Mouse (Mus musculus) thymus, adult 2 months (tissue): ENCODE results near the gene Ppcdc. TPM values are rescaled to one million over a fixed set of nuclear protein-coding genes. Genes with fewer than 3 reads are reported as not detected.

ENCODE experiments used
- DNase-seq: peaks from one replicate; pipeline ENCODE4 v3.0.0; 2021
- H3K27ac ChIP-seq: fragments of 200-500 bp; 2 replicates; pipeline ENCODE4 v1.5.1; 2012; ENCODE audit warnings: low read length, control low read depth; ENCODE audit not compliant: control insufficient read depth, insufficient read depth
- H3K27me3 ChIP-seq: fragments of 200-500 bp; 2 replicates; pipeline ENCODE4 v1.6.1; 2012; ENCODE audit warnings: mild to moderate bottlenecking, low read length, moderate library complexity, mixed read lengths; ENCODE audit not compliant: control insufficient read depth, insufficient read depth
- H3K36me3 ChIP-seq: fragments of 200-500 bp; 2 replicates; pipeline ENCODE4 v1.6.1; 2012; ENCODE audit warnings: mild to moderate bottlenecking, low read length, moderate library complexity; ENCODE audit not compliant: control insufficient read depth, insufficient read depth
- H3K4me1 ChIP-seq: fragments of 200-500 bp; replicated peaks from 2 replicates; pipeline ENCODE4 v1.6.1; 2012; ENCODE audit warnings: low read length; ENCODE audit not compliant: control insufficient read depth, insufficient read depth
- H3K4me3 ChIP-seq: fragments of 200-500 bp; 2 replicates; pipeline ENCODE4 v1.5.1; 2012; ENCODE audit warnings: mild to moderate bottlenecking, low read length, control low read depth, moderate library complexity; ENCODE audit not compliant: control insufficient read depth, insufficient read depth
- CTCF ChIP-seq: fragments of 200-500 bp; IDR thresholded peaks from 2 replicates; pipeline ENCODE4 v1.5.1; 2012; ENCODE audit warnings: mild to moderate bottlenecking, control low read depth, low read length, moderate library complexity, borderline replicate concordance; ENCODE audit not compliant: control insufficient read depth, poor library complexity, insufficient read depth; ENCODE audit errors: extremely low read depth
- POLR2A ChIP-seq: fragments of 200-500 bp; IDR thresholded peaks from 2 replicates; pipeline ENCODE4 v1.6.1; 2012; ENCODE audit warnings: mild to moderate bottlenecking, low read length, control low read depth, moderate library complexity; ENCODE audit not compliant: control insufficient read depth, poor library complexity, insufficient read depth; ENCODE audit errors: extremely low read depth
- WGBS: fragments of 180-500 bp; shearing (Covaris S2); methylation state at CpG from one replicate; pipeline ENCODE4 v1.1.7; 2018; 5-methylcytosine and 5-hydroxymethylcytosine counted together
- polyA plus RNA-seq: library from polyadenylated mRNA; depleted of rRNA; stranded (reverse); fragments of >200 nt; gene quantifications from 2 replicates; pipeline ENCODE4 v1.2.3, GENCODE M21; 2012; rRNA removed

Gene Ppcdc
- polyA plus RNA-seq: 73.8 and 82.9 TPM in 2 replicates

GRCm38 (mm10) chr9:57439522-57440295 is at the start of gene Ppcdc:
Gene Ppcdc, minus strand, starts transcription at chr9:57440124.
- DNase-seq: peak; percentile 94
- TF ChIP-seq CTCF (0 out of 2 replicates have a peak, but pooled peaks have one; percentile 32), POLR2A (peak; percentile 86)
- peak within 1 kb of the TSS; percentile 99 for H3K4me3 ChIP-seq
- H3K27me3 ChIP-seq: no peaks in the 10 kb centered on the region
- peak within 1 kb of the TSS; percentile 82 for H3K27ac ChIP-seq
- no peaks in the 10 kb centered on the region for H3K36me3 ChIP-seq
- peaks cover 8% of the 10 kb centered on the region for H3K4me1 ChIP-seq
- WGBS: 1% methylated on average over 32 of the region's 32 CpGs

GRCm38 (mm10) chr9:57487807-57488206 is 47.9 kb upstream of the Ppcdc start:
- Histone ChIP-seq H3K36me3 (no peaks in the 10 kb centered on the region), H3K27ac (no peak overlapping the region), H3K27me3 (no peaks in the 10 kb centered on the region), H3K4me3 (no peak overlapping the region), H3K4me1 (no peaks in the 10 kb centered on the region)
- 83% methylated on average over 7 of the region's 7 CpGs for WGBS
- no peak for TF ChIP-seq POLR2A
- TF ChIP-seq CTCF: no peak
- DNase-seq: no peak

DNA sequence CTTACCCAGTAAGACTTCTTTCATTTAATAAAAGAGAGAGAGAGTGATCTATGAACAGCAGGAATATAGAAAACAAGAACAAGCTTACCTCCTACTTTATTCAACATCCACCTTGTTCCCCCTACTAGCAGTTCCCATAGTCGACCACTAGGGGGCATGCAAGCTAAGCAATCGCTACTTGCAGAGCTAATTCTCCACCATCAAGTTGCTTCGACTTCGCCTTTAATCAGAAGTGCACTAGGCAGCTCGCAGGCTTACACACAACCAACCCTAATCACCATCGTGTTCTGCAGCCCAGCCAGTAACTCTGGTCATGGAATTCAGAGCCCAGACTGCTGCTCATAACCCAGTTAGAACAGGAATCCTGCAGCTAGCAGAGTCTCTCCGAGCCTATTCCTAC is 45.9 kb upstream of the Ppcdc start:
- no peaks in the 10 kb centered on the region for H3K4me1 ChIP-seq
- WGBS: 17% methylated on average over 7 of the region's 7 CpGs
- H3K27ac ChIP-seq: no peak overlapping the region
- no peak overlapping the region for H3K4me3 ChIP-seq
- TF ChIP-seq POLR2A (no peak), CTCF (no peak)
- no peaks in the 10 kb centered on the region for H3K36me3 ChIP-seq
- no peaks in the 10 kb centered on the region for H3K27me3 ChIP-seq
- DNase-seq: peak; percentile 80

DNA sequence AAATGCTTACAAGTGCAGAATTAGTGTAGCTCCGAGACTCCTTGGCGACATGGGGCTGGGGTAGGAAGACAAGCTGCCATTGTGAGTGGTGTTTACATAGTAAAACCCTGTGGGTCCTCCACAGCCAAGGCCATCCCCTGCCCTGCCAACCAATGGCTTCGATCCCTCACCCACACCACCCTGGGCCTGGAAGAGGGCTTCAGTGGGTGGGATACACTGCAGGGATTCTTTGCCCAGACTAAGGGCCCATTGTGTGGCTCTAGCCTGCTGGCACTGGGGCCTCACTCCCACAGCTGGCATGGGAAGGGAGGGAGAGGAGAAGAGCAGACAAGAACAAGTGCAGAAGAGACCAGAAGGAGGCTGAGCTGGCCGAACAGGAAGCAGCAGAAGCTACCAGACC is 29.0 kb upstream of the Ppcdc start:
- TF ChIP-seq POLR2A (no peak), CTCF (no peak)
- no peak overlapping the region for H3K4me3 ChIP-seq

DNA sequence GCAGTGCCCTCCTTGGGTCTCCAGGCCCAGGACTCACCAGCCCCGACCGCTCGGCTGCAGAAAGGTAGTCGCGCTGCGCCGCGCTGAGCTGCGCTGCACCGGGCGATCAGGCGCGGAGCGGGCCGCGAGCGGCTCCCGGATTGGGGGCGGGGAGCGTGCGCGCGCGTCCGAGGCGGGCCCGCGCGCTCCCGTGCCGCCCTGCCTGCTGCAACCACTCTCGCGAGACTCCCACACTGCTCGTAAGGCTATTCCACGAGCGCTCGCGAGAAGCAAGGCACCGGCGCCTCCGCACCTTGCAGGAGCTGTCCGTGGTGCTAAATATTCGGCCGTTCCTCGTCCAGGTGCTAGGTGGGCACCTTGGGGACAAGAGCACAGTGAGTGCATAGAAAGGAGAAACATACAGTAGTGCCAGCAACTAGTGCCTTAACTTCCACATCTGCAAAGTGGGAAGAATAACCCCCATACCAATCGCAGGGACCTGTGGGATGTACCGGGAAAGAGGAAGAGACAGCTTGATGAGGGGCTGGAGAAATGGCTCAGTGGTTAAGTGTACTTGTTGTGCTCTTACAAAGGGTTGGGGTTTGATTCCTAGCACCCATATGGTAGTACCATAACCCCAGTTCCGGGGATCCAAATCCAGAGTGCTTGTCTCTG is 28.1 kb upstream of the Ppcdc start, which contains the start of gene Scamp5:
Gene Scamp5 (minus strand): TSS at position 165 of the 654 bp plus-strand sequence.
- Histone ChIP-seq H3K27ac (no peak within 1 kb of the TSS), H3K27me3 (peaks cover 3% of the 10 kb centered on the region; the same call in 1 of the 2 replicates), H3K4me3 (peak within 1 kb of the TSS; percentile 38), H3K4me1 (peaks cover 8% of the 10 kb centered on the region), H3K36me3 (no peaks in the 10 kb centered on the region)
- 2% methylated on average over 48 of the region's 48 CpGs for WGBS
- DNase-seq: peak; percentile 87
- TF ChIP-seq POLR2A (no peak), CTCF (0 out of 2 replicates have a peak, but pooled peaks have one; percentile 21)

More for the DNA sequence above, 29.0 kb upstream of the Ppcdc start:
- H3K27me3 ChIP-seq: peaks cover 3% of the 10 kb centered on the region; the same call in 1 of the 2 replicates
- no peaks in the 10 kb centered on the region for H3K36me3 ChIP-seq
- no peak for DNase-seq
- 80% methylated on average over 4 of the region's 4 CpGs for WGBS
- H3K4me1 ChIP-seq: peaks cover 8% of the 10 kb centered on the region
- H3K27ac ChIP-seq: no peak overlapping the region

- H3K27me3 ChIP-seq: peaks cover 3% of the 10 kb centered on the region; the same call in 1 of the 2 replicates
- DNase-seq: no peak
- H3K4me3 ChIP-seq: peak overlapping the region; percentile 38
Observed at GRCm38 (mm10) chr9:57467271-57467771, 27.4 kb upstream of the Ppcdc start.

More at GRCm38 (mm10) chr9:57467271-57467771, 27.4 kb upstream of the Ppcdc start:
- TF ChIP-seq POLR2A (no peak), CTCF (no peak)
- H3K27ac ChIP-seq: no peak overlapping the region
- H3K36me3 ChIP-seq: no peaks in the 10 kb centered on the region
- peaks cover 8% of the 10 kb centered on the region for H3K4me1 ChIP-seq
- WGBS: 8% methylated on average over 18 of the region's 18 CpGs
